Mouse (Mus musculus) erythroblast, adult 5-6 weeks (primary cell): ENCODE measurements around the gene Tnfrsf14. TPM values are rescaled to one million over a fixed set of nuclear protein-coding genes. Genes with fewer than 3 reads are reported as not detected.

Experiments
- ATAC-seq: replicated peaks from 2 replicates; pipeline ENCODE4 v1.8.0; 2016; ENCODE audit warnings: moderate number of reproducible peaks, mild to moderate bottlenecking, moderate TSS enrichment, inconsistent platforms; ENCODE audit not compliant: poor library complexity, low FRiP score, severe bottlenecking
- total RNA-seq, 2 experiments: library from RNA; stranded (forward) in 1 of 2; stranded (reverse) in 1 of 2; fragments of 150-400 nt in 1 of 2; fragments of 200-764, 138-1000 nt in 1 of 2; gene quantifications; 2 replicates each; pipeline versions ENCODE4 v1.2.3 to v1.2.4; 2015 to 2017; ENCODE audit warnings: low replicate concordance in 2 of 2

Gene Tnfrsf14
- total RNA-seq, 2 experiments from 2014 or later: 677 to 775 TPM

DNA sequence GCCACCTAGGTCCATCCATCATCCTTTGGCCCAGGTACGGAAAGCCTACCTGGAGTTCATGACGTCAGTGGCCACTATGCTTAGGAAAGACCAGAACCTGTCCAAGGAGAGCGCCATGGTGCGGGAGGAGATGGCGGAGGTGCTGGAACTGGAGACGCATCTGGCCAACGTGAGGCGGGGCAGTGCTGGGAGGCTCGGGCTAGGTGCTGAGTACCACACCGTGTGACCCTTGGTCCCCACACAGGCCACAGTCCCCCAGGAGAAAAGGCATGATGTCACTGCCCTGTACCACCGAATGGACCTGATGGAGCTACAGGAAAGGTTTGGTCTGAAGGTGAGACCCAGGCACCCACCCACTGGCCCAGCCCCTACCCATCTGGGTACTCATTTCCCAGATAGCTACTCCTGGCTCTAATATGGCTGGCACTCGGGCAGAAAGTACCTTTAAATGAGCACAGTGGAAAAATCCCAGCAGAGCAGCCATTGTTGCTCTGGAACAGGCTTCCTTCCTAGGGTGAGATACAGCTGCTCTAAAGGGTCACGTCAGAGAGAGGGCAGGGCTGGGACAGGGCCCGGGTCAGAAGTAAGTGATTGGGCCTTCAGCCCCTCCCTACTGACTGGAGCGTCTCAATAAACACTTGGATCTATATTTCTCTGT lies 40.6 kb downstream of the Tnfrsf14 start:
- no peak for ATAC-seq

GRCm38 (mm10) chr4:154886876-154887592 lies 41.3 kb downstream of the Tnfrsf14 start:
- ATAC-seq: no peak

DNA sequence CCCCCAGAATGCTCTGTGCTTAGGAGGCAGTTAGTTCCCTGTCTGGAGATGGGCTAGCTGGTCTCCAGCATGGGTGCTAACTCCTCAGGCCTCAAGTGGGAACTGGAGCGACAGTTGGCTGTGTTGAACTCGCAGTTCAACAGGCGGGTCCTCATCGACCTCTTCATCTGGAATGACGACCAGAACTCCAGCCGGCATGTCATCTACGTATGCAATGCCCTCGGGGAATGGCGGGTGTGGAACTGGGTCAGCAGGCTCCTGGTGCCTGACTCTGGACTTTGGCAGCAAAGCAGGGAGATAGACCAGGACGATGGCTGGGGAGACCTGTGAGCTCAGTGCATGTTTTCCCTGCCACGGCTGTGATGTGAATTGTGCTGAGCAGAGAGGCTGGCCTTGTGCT lies 42.9 kb downstream of the Tnfrsf14 start:
- ATAC-seq: no peak

DNA sequence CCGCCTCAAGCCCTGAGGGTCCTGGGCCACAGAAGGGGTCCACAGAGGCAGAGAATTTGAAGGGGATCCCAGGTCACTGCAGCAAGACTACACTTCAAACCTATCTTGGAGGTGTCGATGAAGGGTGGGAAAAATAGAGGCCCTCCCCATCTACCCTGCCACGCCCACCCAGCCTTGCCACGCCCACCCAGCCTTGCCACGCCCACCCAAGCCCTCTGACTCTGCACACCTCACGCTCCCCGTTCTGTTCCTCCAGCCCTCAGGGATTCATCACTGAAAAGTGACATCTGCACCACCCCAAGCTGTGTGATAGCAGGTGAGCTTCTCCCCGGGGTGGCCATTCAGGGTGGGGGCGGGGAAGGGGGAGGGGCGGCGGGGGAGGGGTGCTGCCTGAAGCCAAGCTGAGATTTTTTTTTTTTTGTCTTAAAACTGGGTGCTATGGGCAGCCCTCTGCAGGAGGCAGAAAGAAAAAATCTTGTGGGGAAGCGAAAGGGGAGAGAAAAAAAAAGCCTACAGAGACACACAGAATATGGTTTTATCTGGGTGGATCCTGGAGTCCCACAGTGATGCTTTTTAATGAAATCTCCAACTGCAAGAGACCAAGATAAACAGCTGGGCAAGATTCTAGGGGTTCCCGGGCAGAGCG lies 46.2 kb downstream of the Tnfrsf14 start:
- ATAC-seq: peak; percentile 50

DNA sequence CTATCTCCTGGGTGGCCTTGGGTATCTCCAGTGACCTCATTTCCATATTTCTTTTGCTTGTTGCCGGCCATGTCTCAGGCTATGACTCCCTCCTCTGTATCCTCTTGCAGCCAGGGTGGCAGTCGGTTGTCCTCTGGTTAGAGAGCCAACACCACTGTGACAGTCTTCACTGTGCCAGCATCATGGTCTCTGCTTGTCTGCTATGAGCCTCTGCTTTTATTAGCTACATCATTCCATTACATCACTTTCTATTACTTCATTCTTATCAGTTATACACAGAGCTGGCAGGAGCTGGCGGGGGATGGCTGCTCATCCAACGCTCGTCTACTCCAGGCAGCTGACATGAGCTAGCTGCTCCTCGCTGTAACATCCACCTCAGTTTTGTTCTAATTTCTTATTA lies 47.6 kb downstream of the Tnfrsf14 start:
- ATAC-seq: peak; percentile 84

DNA sequence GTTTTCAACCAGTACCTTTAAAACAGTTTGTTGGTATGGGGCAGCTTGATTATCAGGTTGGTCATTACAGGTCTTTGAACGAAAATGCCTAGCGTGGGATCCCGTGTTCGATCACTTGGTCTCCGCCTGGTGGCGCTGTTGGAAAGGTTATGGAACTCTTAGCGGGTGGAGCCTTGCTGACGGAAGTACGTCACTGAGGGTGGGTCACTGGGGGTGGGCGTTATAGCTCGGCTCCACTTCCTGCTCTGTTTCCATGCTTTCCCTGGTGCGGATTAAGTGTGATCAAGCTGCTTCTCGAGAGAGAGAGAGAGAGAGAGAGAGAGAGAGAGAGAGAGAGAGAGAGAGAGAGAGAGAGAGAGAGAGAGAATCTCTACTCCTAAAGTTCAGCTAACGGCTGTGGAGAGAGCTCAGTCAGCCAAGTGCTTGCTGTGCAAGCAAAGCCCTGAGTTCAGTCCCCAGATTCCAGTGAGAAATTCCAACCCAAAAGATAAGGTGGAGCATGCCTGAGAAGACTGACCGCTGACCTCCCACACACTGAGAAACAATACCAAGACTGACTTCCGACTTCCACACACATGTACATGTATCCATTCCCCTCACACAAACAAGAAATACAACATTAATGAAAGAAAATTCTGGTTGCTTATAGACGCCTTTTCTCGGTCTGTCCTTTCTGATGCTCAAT lies 50.4 kb downstream of the Tnfrsf14 start:
- peak; percentile 71 for ATAC-seq

DNA sequence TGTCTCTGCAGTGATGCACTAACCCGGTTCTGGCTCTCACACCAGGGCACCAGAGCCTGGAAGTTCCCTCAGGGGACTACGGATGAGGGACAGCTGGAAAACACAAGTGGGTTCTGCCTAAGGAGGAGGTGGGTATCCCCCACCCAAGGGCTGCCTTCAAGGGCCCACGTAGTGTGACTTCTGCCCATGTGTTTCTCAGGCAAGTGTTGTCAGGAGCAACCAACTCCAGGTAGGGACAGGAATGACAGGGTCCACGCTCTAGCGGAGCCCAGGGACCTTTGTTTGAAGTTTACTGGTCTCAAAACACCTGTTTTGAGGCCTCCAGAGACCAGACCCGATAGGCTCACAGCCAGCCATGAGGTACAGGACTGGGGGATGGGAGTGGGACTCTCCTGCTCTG lies 55.2 kb downstream of the Tnfrsf14 start:
- no peak for ATAC-seq

Other genes with a start within 250 kb of the Tnfrsf14 start
- not detected in 2 replicates for gene Ttc34, start 91.1 kb downstream of the Tnfrsf14 start, total RNA-seq (2015; ENCODE audit: low replicate concordance)
- gene Ttc34, start 91.1 kb downstream of the Tnfrsf14 start, total RNA-seq (2017; ENCODE audit: low replicate concordance): not detected in 2 replicates
- 1.0 and 4.0 TPM in 2 replicates for gene Mmel1, start 59.0 kb downstream of the Tnfrsf14 start, total RNA-seq (2015; ENCODE audit: low replicate concordance)
- 7.1 and 9.9 TPM in 2 replicates for gene Mmel1, start 59.0 kb downstream of the Tnfrsf14 start, total RNA-seq (2017; ENCODE audit: low replicate concordance)
- 3.6 and 8.8 TPM in 2 replicates for gene Fam213b, start 29.4 kb downstream of the Tnfrsf14 start, total RNA-seq (2015; ENCODE audit: low replicate concordance)
- 2.3 and 2.5 TPM in 2 replicates for gene Fam213b, start 29.4 kb downstream of the Tnfrsf14 start, total RNA-seq (2017; ENCODE audit: low replicate concordance)
- not detected in 2 replicates for gene Hes5, start 32.4 kb upstream of the Tnfrsf14 start, total RNA-seq (2015; ENCODE audit: low replicate concordance)
- not detected in 2 replicates for gene Hes5, start 32.4 kb upstream of the Tnfrsf14 start, total RNA-seq (2017; ENCODE audit: low replicate concordance)
- 11.7 and 19.6 TPM in 2 replicates for gene Pank4, start 35.6 kb upstream of the Tnfrsf14 start, total RNA-seq (2015; ENCODE audit: low replicate concordance)
- gene Pank4, start 35.6 kb upstream of the Tnfrsf14 start, total RNA-seq (2017; ENCODE audit: low replicate concordance): 11.1 and 11.2 TPM in 2 replicates
- not detected in 2 replicates for gene Plch2, start 128.2 kb upstream of the Tnfrsf14 start, total RNA-seq (2015; ENCODE audit: low replicate concordance)
- not detected in 2 replicates for gene Plch2, start 128.2 kb upstream of the Tnfrsf14 start, total RNA-seq (2017; ENCODE audit: low replicate concordance)
- 0.42 and 2.7 TPM in 2 replicates for gene Pex10, start 138.5 kb upstream of the Tnfrsf14 start, total RNA-seq (2015; ENCODE audit: low replicate concordance)
- 0.42 and 3.6 TPM in 2 replicates for gene Pex10, start 138.5 kb upstream of the Tnfrsf14 start, total RNA-seq (2017; ENCODE audit: low replicate concordance)
- 27.1 and 49.3 TPM in 2 replicates for gene Rer1, start 157.8 kb upstream of the Tnfrsf14 start, total RNA-seq (2015; ENCODE audit: low replicate concordance)
- 34.8 and 36.0 TPM in 2 replicates for gene Rer1, start 157.8 kb upstream of the Tnfrsf14 start, total RNA-seq (2017; ENCODE audit: low replicate concordance)
- 2.9 TPM in 1 of 2 replicates, not detected in the other for gene Morn1, start 158.0 kb upstream of the Tnfrsf14 start, total RNA-seq (2015; ENCODE audit: low replicate concordance)
- gene Morn1, start 158.0 kb upstream of the Tnfrsf14 start, total RNA-seq (2017; ENCODE audit: low replicate concordance): 0.28 TPM in 1 of 2 replicates, not detected in the other